Mouse (Mus musculus) embryonic stem cell, embryonic (primary cell): ENCODE data around the gene Kif6.

Experiments used
- CTCF ChIA-PET, 4 experiments: fragments of 300-600 bp in 2 of 4; fragments of 350-600 bp in 2 of 4; sonication (Branson Sonifier 250); formaldehyde crosslinking; loops; one replicate each; lab custom pipeline; 2022; ENCODE audit warnings: inconsistent platforms in 2 of 4; lab: Charles Lee
- POLR2A ChIA-PET, 4 experiments: fragments of 300-600 bp in 2 of 4; fragments of 350-600 bp in 2 of 4; sonication (Branson Sonifier 250); formaldehyde crosslinking; loops; one replicate each; lab custom pipeline; 2022; ENCODE audit warnings: antibody characterized with exemption in 4 of 4, inconsistent platforms in 1 of 4; lab: Charles Lee

Gene Kif6

GRCm38 (mm10) chr17:49761260-49761659 is 146.3 kb downstream of the Kif6 start:
- CTCF ChIA-PET, result interaction anchor here in 1 of 4 experiments (0.6 kb wide), 1 partner anchor 590 kb away, joined by 3 read pairs; no protein-coding TSS in a partner anchor
- POLR2A ChIA-PET, result interaction anchor here in 1 of 4 experiments (0.9 kb wide), 1 partner anchor 90 kb away, joined by 3 read pairs; no protein-coding TSS in a partner anchor

- ChIA-PET CTCF (interaction anchor here in 2 of 4 experiments (0.6 to 0.8 kb wide), 2 partner anchors 137 to 590 kb away, joined by 3 read pairs; no protein-coding TSS in a partner anchor), POLR2A (no interaction called here)
Measured at GRCm38 (mm10) chr17:49761838-49762237, 146.9 kb downstream of the Kif6 start.

GRCm38 (mm10) chr17:49764963-49765362 is 150.0 kb downstream of the Kif6 start:
- CTCF ChIA-PET, result interaction anchor here in 1 of 4 experiments (0.7 kb wide), 1 partner anchor 44 kb away, joined by 3 read pairs; no protein-coding TSS in a partner anchor
- POLR2A ChIA-PET, result interaction anchor here in 1 of 4 experiments (0.6 kb wide), 1 partner anchor 199 kb away, joined by 4 read pairs; no protein-coding TSS in a partner anchor

GRCm38 (mm10) chr17:49767717-49768370 is 152.9 kb downstream of the Kif6 start:
- CTCF ChIA-PET, result no interaction called here
- POLR2A ChIA-PET, result interaction anchor here in 1 of 4 experiments (0.5 kb wide), 1 partner anchor 946 kb away, joined by 4 read pairs; no protein-coding TSS in a partner anchor

GRCm38 (mm10) chr17:49771703-49772315 is 156.9 kb downstream of the Kif6 start:
- POLR2A ChIA-PET, result no interaction called here
- CTCF ChIA-PET, result no interaction called here

- ChIA-PET POLR2A (no interaction called here), CTCF (no interaction called here)
Measured at GRCm38 (mm10) chr17:49777115-49777839, 162.3 kb downstream of the Kif6 start.

- ChIA-PET CTCF (interaction anchor here in 1 of 4 experiments (2.2 kb wide), 1 partner anchor 120 kb away, joined by 7 read pairs; no protein-coding TSS in a partner anchor), POLR2A (no interaction called here)
Measured at GRCm38 (mm10) chr17:49779066-49779465, 164.1 kb downstream of the Kif6 start.

- ChIA-PET POLR2A (no interaction called here), CTCF (interaction anchor here in 1 of 4 experiments (2.2 kb wide), 1 partner anchor 119 kb away, joined by 7 read pairs; no protein-coding TSS in a partner anchor)
Measured at GRCm38 (mm10) chr17:49779576-49779975, 164.6 kb downstream of the Kif6 start.

- POLR2A ChIA-PET, result interaction anchor here in 1 of 4 experiments (0.6 kb wide), 1 partner anchor 68 kb away, joined by 3 read pairs; no protein-coding TSS in a partner anchor
- CTCF ChIA-PET, result no interaction called here
Measured at GRCm38 (mm10) chr17:49785851-49786250, 170.9 kb downstream of the Kif6 start.

GRCm38 (mm10) chr17:49787351-49787750 is 172.4 kb downstream of the Kif6 start:
- POLR2A ChIA-PET, result no interaction called here
- CTCF ChIA-PET, result interaction anchor here in 1 of 4 experiments (1.2 kb wide), 1 partner anchor 111 kb away, joined by 3 read pairs; no protein-coding TSS in a partner anchor

GRCm38 (mm10) chr17:49788187-49788974 is 173.4 kb downstream of the Kif6 start:
- ChIA-PET POLR2A (interaction anchor here in 2 of 4 experiments (0.6 kb wide), 2 partner anchors 45 to 63 kb away, joined by 3 to 4 read pairs; no protein-coding TSS in a partner anchor), CTCF (interaction anchor here in 2 of 4 experiments (0.6 to 1.2 kb wide), 2 partner anchors 110 to 322 kb away, joined by 3 to 5 read pairs; no protein-coding TSS in a partner anchor)

- ChIA-PET POLR2A (no interaction called here), CTCF (interaction anchor here in 1 of 4 experiments (1.7 kb wide), 1 partner anchor 107 kb away, joined by 6 read pairs; no protein-coding TSS in a partner anchor)
Measured at GRCm38 (mm10) chr17:49791546-49791945, 176.6 kb downstream of the Kif6 start.

- ChIA-PET POLR2A (no interaction called here), CTCF (no interaction called here)
Measured at GRCm38 (mm10) chr17:49792217-49792743, 177.3 kb downstream of the Kif6 start.

- ChIA-PET CTCF (interaction anchor here in 2 of 4 experiments (0.7 to 1.8 kb wide), 2 partner anchors 106 to 159 kb away, joined by 3 to 15 read pairs; no protein-coding TSS in a partner anchor), POLR2A (no interaction called here)
Measured at GRCm38 (mm10) chr17:49792946-49793345, 178.0 kb downstream of the Kif6 start.

GRCm38 (mm10) chr17:49793965-49794364 is 179.0 kb downstream of the Kif6 start:
- CTCF ChIA-PET, result interaction anchor here in 3 of 4 experiments (0.5 to 1.8 kb wide), 6 partner anchors 40 to 410 kb away, joined by 3 to 15 read pairs (median 3); no protein-coding TSS in a partner anchor

GRCm38 (mm10) chr17:49795241-49795640 is 180.3 kb downstream of the Kif6 start:
- ChIA-PET CTCF (interaction anchor here in 2 of 4 experiments (1.5 to 1.6 kb wide), 2 partner anchors 104 kb away, joined by 4 to 5 read pairs; no protein-coding TSS in a partner anchor), POLR2A (interaction anchor here in 2 of 4 experiments (1.2 to 1.7 kb wide), 2 partner anchors 81 kb away, joined by 4 read pairs; no protein-coding TSS in a partner anchor)

More at GRCm38 (mm10) chr17:49793965-49794364, 179.0 kb downstream of the Kif6 start:
- POLR2A ChIA-PET, result interaction anchor here in 1 of 4 experiments (0.6 to 1.7 kb wide), 2 partner anchors 82 to 327 kb away, joined by 3 to 4 read pairs; no protein-coding TSS in a partner anchor

GRCm38 (mm10) chr17:49796116-49796515 is 181.2 kb downstream of the Kif6 start:
- CTCF ChIA-PET, result interaction anchor here in 2 of 4 experiments (1.5 to 1.6 kb wide), 2 partner anchors 103 kb away, joined by 4 to 5 read pairs; no protein-coding TSS in a partner anchor
- POLR2A ChIA-PET, result no interaction called here
